Mouse (Mus musculus) bone marrow macrophage, adult 2 months (primary cell): ENCODE results near the gene Prodh2. TPM values are rescaled to one million over a fixed set of nuclear protein-coding genes. Genes with fewer than 3 reads are reported as not detected.

Source experiments
- H3K27ac ChIP-seq: 2 replicates; pipeline ENCODE4 v1.5.1; 2012; ENCODE audit warnings: low read depth, low read length; ENCODE audit not compliant: insufficient read depth
- H3K4me1 ChIP-seq: 2 replicates; pipeline ENCODE4 v1.6.1; 2012; ENCODE audit warnings: low read length; ENCODE audit not compliant: control insufficient read depth, insufficient read depth
- H3K4me3 ChIP-seq: 2 replicates; pipeline ENCODE4 v1.5.1; 2012; ENCODE audit warnings: mild to moderate bottlenecking, low read length, moderate library complexity; ENCODE audit not compliant: insufficient read depth
- CTCF ChIP-seq: IDR thresholded peaks from 2 replicates; pipeline ENCODE4 v1.5.1; 2012; ENCODE audit warnings: low read depth, mild to moderate bottlenecking, low read length, moderate library complexity
- POLR2A ChIP-seq: IDR thresholded peaks from 2 replicates; pipeline ENCODE4 v1.6.1; 2012; ENCODE audit warnings: mild to moderate bottlenecking, low read depth, low read length, borderline replicate concordance
- polyA plus RNA-seq: library from polyadenylated mRNA; stranded (reverse); fragments of >200 nt; gene quantifications from 2 replicates; pipeline ENCODE4 v1.2.4, GENCODE M21; 2012; ENCODE audit not compliant: missing spikeins, insufficient read depth, insufficient read length

The Prodh2 gene
- polyA plus RNA-seq, 1 experiment = not detected

GRCm38 (mm10) chr7:30518325-30518724 is 24.9 kb downstream of the Prodh2 start:
- no peak for TF ChIP-seq POLR2A
- TF ChIP-seq CTCF = no peak
- Histone ChIP-seq H3K4me1 (no peaks in the 10 kb centered on the region), H3K4me3 (no peak overlapping the region), H3K27ac (no peak overlapping the region)

- Histone ChIP-seq H3K4me1 (no peaks in the 10 kb centered on the region), H3K27ac (no peak overlapping the region), H3K4me3 (no peak overlapping the region)
- TF ChIP-seq CTCF (no peak), POLR2A (no peak)
Measured at GRCm38 (mm10) chr7:30520396-30520795, 27.0 kb downstream of the Prodh2 start.

- TF ChIP-seq CTCF = no peak
- TF ChIP-seq POLR2A = no peak
- no peak overlapping the region for H3K4me3 ChIP-seq
- no peak overlapping the region for H3K27ac ChIP-seq
- no peaks in the 10 kb centered on the region for H3K4me1 ChIP-seq
Measured at GRCm38 (mm10) chr7:30520856-30521255, 27.4 kb downstream of the Prodh2 start.

- TF ChIP-seq CTCF (no peak), POLR2A (no peak)
- no peaks in the 10 kb centered on the region for H3K4me1 ChIP-seq
- no peak overlapping the region for H3K27ac ChIP-seq
- H3K4me3 ChIP-seq = no peak overlapping the region
Measured at GRCm38 (mm10) chr7:30522871-30523270, 29.4 kb downstream of the Prodh2 start.

- TF ChIP-seq POLR2A (no peak), CTCF (no peak)
- Histone ChIP-seq H3K4me1 (no peaks in the 10 kb centered on the region), H3K27ac (no peak overlapping the region), H3K4me3 (no peak overlapping the region)
Measured at GRCm38 (mm10) chr7:30524487-30524886, 31.1 kb downstream of the Prodh2 start.

- no peak overlapping the region for H3K4me3 ChIP-seq
- no peak overlapping the region for H3K27ac ChIP-seq
- no peaks in the 10 kb centered on the region for H3K4me1 ChIP-seq
- TF ChIP-seq POLR2A (no peak), CTCF (no peak)
Measured at GRCm38 (mm10) chr7:30525954-30526353, 32.5 kb downstream of the Prodh2 start.

GRCm38 (mm10) chr7:30526399-30526798 is 33.0 kb downstream of the Prodh2 start:
- TF ChIP-seq CTCF (no peak), POLR2A (no peak)
- no peaks in the 10 kb centered on the region for H3K4me1 ChIP-seq
- H3K27ac ChIP-seq = no peak overlapping the region

GRCm38 (mm10) chr7:30526981-30527380 is 33.6 kb downstream of the Prodh2 start:
- Histone ChIP-seq H3K27ac (no peak overlapping the region), H3K4me1 (no peaks in the 10 kb centered on the region), H3K4me3 (no peak overlapping the region)
- TF ChIP-seq POLR2A (no peak), CTCF (no peak)

More at GRCm38 (mm10) chr7:30526399-30526798, 33.0 kb downstream of the Prodh2 start:
- no peak overlapping the region for H3K4me3 ChIP-seq

- TF ChIP-seq CTCF = no peak
- TF ChIP-seq POLR2A = no peak
- H3K27ac ChIP-seq = no peak overlapping the region
- peaks cover 4% of the 10 kb centered on the region; the same call in 1 of the 2 replicates for H3K4me1 ChIP-seq
- no peak overlapping the region for H3K4me3 ChIP-seq
Measured at GRCm38 (mm10) chr7:30531291-30531815, 37.9 kb downstream of the Prodh2 start.

GRCm38 (mm10) chr7:30532931-30533330 is 39.5 kb downstream of the Prodh2 start:
- no peak overlapping the region for H3K27ac ChIP-seq
- H3K4me1 ChIP-seq = peaks cover 4% of the 10 kb centered on the region; the same call in 1 of the 2 replicates
- TF ChIP-seq CTCF (no peak), POLR2A (no peak)
- no peak overlapping the region for H3K4me3 ChIP-seq

- Histone ChIP-seq H3K4me3 (peak overlapping the region; percentile 85), H3K27ac (no peak overlapping the region), H3K4me1 (peaks cover 4% of the 10 kb centered on the region; the same call in 1 of the 2 replicates)
- TF ChIP-seq CTCF (no peak), POLR2A (no peak)
Measured at GRCm38 (mm10) chr7:30533941-30534632, 40.7 kb downstream of the Prodh2 start.
